Mouse (Mus musculus): ENCODE measurements around the gene Syne2. TPM values are rescaled to one million over a fixed set of nuclear protein-coding genes. Genes with fewer than 3 reads are reported as not detected.

Syne2 gene
- polyA plus RNA-seq, 1 experiment from 2014 or later = 45.9 TPM

DNA sequence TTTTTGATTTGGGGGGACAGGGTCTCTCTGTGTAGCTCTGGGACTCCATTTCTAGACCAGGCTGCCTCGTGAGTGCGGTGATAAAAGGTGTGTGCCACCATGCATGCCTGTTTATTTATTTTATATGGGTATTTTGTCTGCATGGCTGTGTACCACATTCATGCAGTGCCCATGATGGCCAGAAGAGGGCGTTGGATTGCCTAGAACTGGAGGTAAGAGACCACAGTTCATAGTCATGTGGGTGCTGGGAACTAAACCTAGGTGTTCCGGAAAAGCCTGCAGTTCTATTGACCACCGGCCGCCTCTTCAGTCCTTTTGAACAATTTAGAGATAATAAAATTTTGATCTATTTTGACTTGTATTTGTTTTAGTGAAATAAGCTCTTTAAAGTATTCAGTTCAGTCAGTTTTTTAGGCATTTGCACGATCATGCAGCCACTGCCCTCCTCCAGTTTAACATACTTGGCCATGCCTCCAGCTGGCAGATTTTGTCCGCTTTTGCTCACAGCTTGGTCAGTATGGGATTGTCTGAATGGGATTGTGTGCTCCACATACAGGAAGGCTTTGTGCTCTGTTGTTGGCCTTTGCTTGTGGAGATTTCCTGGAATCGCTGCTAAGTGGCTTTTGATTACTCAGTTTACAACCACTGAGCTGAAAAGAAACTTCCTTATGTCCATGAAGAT lies 76.5 kb downstream of the Syne2 start:
- ATAC-seq (ENCODE audit: low read depth) = peak; percentile 69; the same call in 1 of the 2 replicates
- no peaks in the 10 kb centered on the region for H3K27me3 ChIP-seq (ENCODE audit: control insufficient read depth, insufficient read depth, low read length)
- H3K27ac ChIP-seq (ENCODE audit: low read depth, low read length) = no peak overlapping the region
- H3K9ac ChIP-seq (replicated peaks; ENCODE audit: low read depth, low read length) = no peak overlapping the region
- no peaks in the 10 kb centered on the region for H3K4me1 ChIP-seq (ENCODE audit: control insufficient read depth, insufficient read depth, low read length)
- no peaks in the 10 kb centered on the region for H3K36me3 ChIP-seq (ENCODE audit: control insufficient read depth, insufficient read depth, low read length)
- 61% methylated on average over 9 of the region's 9 CpGs for WGBS
- H3K4me3 ChIP-seq (ENCODE audit: low read depth, low read length) = no peak overlapping the region
- no peaks in the 10 kb centered on the region for H3K9me3 ChIP-seq (ENCODE audit: control insufficient read depth, low read length)
- H3K4me2 ChIP-seq (ENCODE audit: low read depth, low read length) = no peak overlapping the region

DNA sequence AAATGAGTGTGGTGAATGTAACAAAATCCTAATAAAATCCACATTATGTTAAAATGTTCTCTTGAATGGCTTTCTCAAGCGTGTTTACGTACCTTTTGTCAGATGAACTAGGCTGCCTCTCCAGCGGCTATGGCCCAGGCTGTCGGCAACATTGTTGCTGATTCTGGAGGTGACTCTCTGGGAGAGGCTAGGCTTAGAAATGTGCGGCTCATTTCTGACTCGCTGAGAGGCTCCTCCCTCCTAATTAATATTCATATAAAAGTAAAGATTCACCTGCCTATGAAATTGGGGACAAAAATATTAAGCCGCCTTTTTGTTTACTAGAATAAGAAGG lies 77.0 kb downstream of the Syne2 start:
- H3K4me3 ChIP-seq (ENCODE audit: low read depth, low read length) = no peak overlapping the region
- H3K9ac ChIP-seq (replicated peaks; ENCODE audit: low read depth, low read length) = no peak overlapping the region
- H3K36me3 ChIP-seq (ENCODE audit: control insufficient read depth, insufficient read depth, low read length) = no peaks in the 10 kb centered on the region
- H3K4me2 ChIP-seq (ENCODE audit: low read depth, low read length) = no peak overlapping the region
- no peaks in the 10 kb centered on the region for H3K27me3 ChIP-seq (ENCODE audit: control insufficient read depth, insufficient read depth, low read length)
- ATAC-seq (ENCODE audit: low read depth) = peak; percentile 11; the same call in 1 of the 2 replicates
- no peak overlapping the region for H3K27ac ChIP-seq (ENCODE audit: low read depth, low read length)
- WGBS = 39% methylated on average over 7 of the region's 7 CpGs
- H3K9me3 ChIP-seq (ENCODE audit: control insufficient read depth, low read length) = no peaks in the 10 kb centered on the region
- H3K4me1 ChIP-seq (ENCODE audit: control insufficient read depth, insufficient read depth, low read length) = no peaks in the 10 kb centered on the region

DNA sequence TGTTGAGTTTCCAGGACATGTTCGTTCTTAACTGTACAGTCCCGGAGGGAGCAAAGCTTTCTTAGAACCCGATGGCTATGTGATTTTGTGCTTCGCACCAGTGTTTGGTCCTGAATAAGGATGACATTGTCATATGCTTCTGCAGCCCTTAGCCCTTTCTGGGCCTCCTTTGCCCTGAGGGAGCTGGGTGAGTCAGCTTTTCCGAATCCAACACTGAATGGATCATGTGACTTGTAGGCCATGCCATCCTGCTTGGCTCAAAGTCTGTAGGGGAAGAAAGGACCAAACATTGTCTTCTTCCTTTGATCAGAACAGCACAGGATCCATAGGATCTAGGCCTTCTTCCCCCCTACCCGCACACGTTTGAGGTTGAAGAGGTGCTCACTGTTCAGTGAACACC lies 79.9 kb downstream of the Syne2 start:
- WGBS = 91% methylated on average over 7 of the region's 7 CpGs
- Histone ChIP-seq H3K27ac (ENCODE audit: low read depth, low read length) (no peak overlapping the region), H3K4me3 (ENCODE audit: low read depth, low read length) (no peak overlapping the region), H3K9ac (replicated peaks; ENCODE audit: low read depth, low read length) (no peak overlapping the region), H3K9me3 (ENCODE audit: control insufficient read depth, low read length) (no peaks in the 10 kb centered on the region), H3K36me3 (ENCODE audit: control insufficient read depth, insufficient read depth, low read length) (no peaks in the 10 kb centered on the region), H3K4me1 (ENCODE audit: control insufficient read depth, insufficient read depth, low read length) (no peaks in the 10 kb centered on the region), H3K27me3 (ENCODE audit: control insufficient read depth, insufficient read depth, low read length) (no peaks in the 10 kb centered on the region), H3K4me2 (ENCODE audit: low read depth, low read length) (no peak overlapping the region)
- no peak for ATAC-seq (ENCODE audit: low read depth)

DNA sequence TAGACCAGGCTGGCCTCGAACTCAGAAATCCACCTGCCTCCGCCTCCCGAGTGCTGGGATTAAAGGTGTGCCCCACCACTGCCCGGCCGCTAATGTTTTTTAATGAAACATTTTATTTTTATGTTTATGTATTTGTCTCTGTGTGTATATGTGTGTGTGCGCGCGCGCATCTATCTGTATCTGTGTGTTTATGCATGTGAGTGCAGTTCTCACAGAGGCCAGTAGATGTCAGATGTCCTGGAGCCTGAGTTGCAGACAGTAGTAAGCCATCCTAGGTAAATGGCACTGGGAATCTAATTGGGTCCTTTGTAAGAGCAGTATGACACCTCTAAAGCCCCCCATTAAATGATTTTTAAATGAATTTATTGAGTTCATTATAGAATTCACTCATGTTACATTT lies 83.8 kb downstream of the Syne2 start:
- Histone ChIP-seq H3K4me2 (ENCODE audit: low read depth, low read length) (no peak overlapping the region), H3K27ac (ENCODE audit: low read depth, low read length) (no peak overlapping the region), H3K36me3 (ENCODE audit: control insufficient read depth, insufficient read depth, low read length) (peaks cover 4% of the 10 kb centered on the region; the same call in 1 of the 2 replicates), H3K27me3 (ENCODE audit: control insufficient read depth, insufficient read depth, low read length) (no peaks in the 10 kb centered on the region), H3K9me3 (ENCODE audit: control insufficient read depth, low read length) (no peaks in the 10 kb centered on the region), H3K4me1 (ENCODE audit: control insufficient read depth, insufficient read depth, low read length) (no peaks in the 10 kb centered on the region), H3K9ac (replicated peaks; ENCODE audit: low read depth, low read length) (no peak overlapping the region), H3K4me3 (ENCODE audit: low read depth, low read length) (no peak overlapping the region)
- ATAC-seq (ENCODE audit: low read depth) = no peak
- WGBS = 98% methylated on average over 9 of the region's 9 CpGs

DNA sequence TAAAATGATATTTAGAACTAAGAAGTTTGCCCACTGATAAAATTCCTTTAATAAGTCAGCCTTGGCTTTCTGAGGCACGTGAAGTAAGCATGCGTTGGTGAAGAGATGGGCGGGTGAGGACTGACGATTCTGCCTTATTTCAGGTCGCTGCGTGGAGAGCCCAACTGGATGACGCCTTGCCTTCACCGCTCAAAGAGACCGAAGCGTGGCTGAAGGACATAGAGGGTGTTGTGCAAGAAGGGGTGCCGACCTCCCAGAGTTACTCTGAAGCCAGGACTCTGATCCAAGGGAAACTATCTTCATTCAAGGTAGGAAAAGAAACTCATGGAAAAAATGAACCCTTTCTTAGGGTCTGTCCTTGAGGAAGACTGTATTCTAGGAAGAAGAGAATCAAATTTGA lies 86.1 kb downstream of the Syne2 start:
- 96% methylated on average over 11 of the region's 11 CpGs for WGBS
- no peak overlapping the region for H3K9ac ChIP-seq (replicated peaks; ENCODE audit: low read depth, low read length)
- H3K4me3 ChIP-seq (ENCODE audit: low read depth, low read length) = no peak overlapping the region
- H3K4me1 ChIP-seq (ENCODE audit: control insufficient read depth, insufficient read depth, low read length) = no peaks in the 10 kb centered on the region
- H3K27me3 ChIP-seq (ENCODE audit: control insufficient read depth, insufficient read depth, low read length) = no peaks in the 10 kb centered on the region
- no peak overlapping the region for H3K27ac ChIP-seq (ENCODE audit: low read depth, low read length)
- peaks cover 4% of the 10 kb centered on the region; the same call in 1 of the 2 replicates for H3K36me3 ChIP-seq (ENCODE audit: control insufficient read depth, insufficient read depth, low read length)
- ATAC-seq (ENCODE audit: low read depth) = no peak
- H3K4me2 ChIP-seq (ENCODE audit: low read depth, low read length) = no peak overlapping the region
- H3K9me3 ChIP-seq (ENCODE audit: control insufficient read depth, low read length) = no peaks in the 10 kb centered on the region

DNA sequence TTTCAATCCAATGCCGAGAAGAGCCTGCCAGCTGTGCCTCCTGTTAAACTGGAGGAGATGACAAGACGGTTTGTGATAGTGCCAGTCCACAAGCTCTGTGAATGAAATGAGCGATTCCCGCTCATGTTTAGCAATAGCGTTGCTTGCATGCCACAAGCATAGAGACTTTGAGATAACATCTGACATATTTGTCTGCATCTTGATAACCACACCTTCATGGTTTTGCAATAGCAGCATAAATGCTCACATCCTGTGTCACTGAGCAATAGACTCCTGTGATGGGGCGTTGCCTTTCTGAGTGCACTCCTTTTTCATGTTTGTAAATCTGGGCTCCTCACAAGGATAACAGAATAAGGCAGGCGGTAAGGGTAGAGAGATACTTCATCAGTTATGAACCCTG lies 87.4 kb downstream of the Syne2 start:
- ATAC-seq (ENCODE audit: low read depth) = no peak
- 96% methylated on average over 7 of the region's 7 CpGs for WGBS

DNA sequence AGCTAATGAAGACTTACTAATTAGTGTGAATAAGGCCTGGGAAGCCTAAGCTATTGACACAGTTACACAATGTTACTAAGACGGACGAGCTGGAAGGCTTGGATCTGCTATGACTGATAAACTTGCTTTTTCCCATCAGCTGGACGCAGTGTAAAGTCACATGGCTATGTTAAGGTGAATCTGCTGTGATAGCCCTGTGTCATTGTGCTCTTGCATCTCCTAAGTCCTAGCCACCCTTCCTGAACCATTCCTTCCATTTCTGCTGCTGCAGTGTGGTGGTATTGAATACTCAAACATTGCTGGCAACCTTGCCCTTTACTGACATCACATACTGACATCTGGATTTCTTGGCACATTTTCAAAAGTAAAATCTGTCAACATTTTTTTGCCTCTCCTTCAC lies 90.5 kb downstream of the Syne2 start:
- Histone ChIP-seq H3K9me3 (ENCODE audit: control insufficient read depth, low read length) (no peaks in the 10 kb centered on the region), H3K4me2 (ENCODE audit: low read depth, low read length) (no peak overlapping the region), H3K4me1 (ENCODE audit: control insufficient read depth, insufficient read depth, low read length) (no peaks in the 10 kb centered on the region), H3K4me3 (ENCODE audit: low read depth, low read length) (no peak overlapping the region), H3K27me3 (ENCODE audit: control insufficient read depth, insufficient read depth, low read length) (no peaks in the 10 kb centered on the region), H3K9ac (replicated peaks; ENCODE audit: low read depth, low read length) (no peak overlapping the region), H3K36me3 (ENCODE audit: control insufficient read depth, insufficient read depth, low read length) (peaks cover 17% of the 10 kb centered on the region; the same call in 1 of the 2 replicates), H3K27ac (ENCODE audit: low read depth, low read length) (no peak overlapping the region)
- no peak for ATAC-seq (ENCODE audit: low read depth)
- WGBS = 89% methylated on average over 3 of the region's 3 CpGs

More for the DNA sequence above, 87.4 kb downstream of the Syne2 start:
- H3K4me2 ChIP-seq (ENCODE audit: low read depth, low read length) = no peak overlapping the region
- H3K9me3 ChIP-seq (ENCODE audit: control insufficient read depth, low read length) = no peaks in the 10 kb centered on the region
- no peaks in the 10 kb centered on the region for H3K27me3 ChIP-seq (ENCODE audit: control insufficient read depth, insufficient read depth, low read length)
- no peaks in the 10 kb centered on the region for H3K4me1 ChIP-seq (ENCODE audit: control insufficient read depth, insufficient read depth, low read length)
- peaks cover 4% of the 10 kb centered on the region; the same call in 1 of the 2 replicates for H3K36me3 ChIP-seq (ENCODE audit: control insufficient read depth, insufficient read depth, low read length)
- H3K9ac ChIP-seq (replicated peaks; ENCODE audit: low read depth, low read length) = no peak overlapping the region
- H3K27ac ChIP-seq (ENCODE audit: low read depth, low read length) = no peak overlapping the region
- H3K4me3 ChIP-seq (ENCODE audit: low read depth, low read length) = no peak overlapping the region

DNA sequence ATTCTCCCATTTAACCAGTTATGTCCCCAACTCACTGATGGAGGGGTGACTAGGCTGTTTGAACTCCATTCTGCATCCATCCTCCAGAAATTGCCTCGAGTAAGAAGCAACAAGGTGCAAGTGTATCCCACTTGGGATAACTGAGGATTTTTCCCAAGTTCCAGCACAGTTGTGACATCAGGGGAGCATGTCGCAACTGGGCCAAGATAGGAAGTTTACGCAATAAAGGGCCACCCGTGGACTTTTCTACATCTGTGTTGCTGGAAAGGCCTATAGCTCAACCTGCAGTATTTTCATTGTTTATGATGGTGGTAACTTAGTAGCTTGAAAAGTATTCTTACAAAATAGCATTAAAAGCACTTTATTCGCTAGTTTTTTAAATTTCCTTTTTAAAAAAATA lies 97.8 kb downstream of the Syne2 start:
- Histone ChIP-seq H3K4me2 (ENCODE audit: low read depth, low read length) (no peak overlapping the region), H3K4me1 (ENCODE audit: control insufficient read depth, insufficient read depth, low read length) (no peaks in the 10 kb centered on the region), H3K9me3 (ENCODE audit: control insufficient read depth, low read length) (no peaks in the 10 kb centered on the region), H3K9ac (replicated peaks; ENCODE audit: low read depth, low read length) (no peak overlapping the region), H3K27ac (ENCODE audit: low read depth, low read length) (no peak overlapping the region), H3K36me3 (ENCODE audit: control insufficient read depth, insufficient read depth, low read length) (peaks cover 31% of the 10 kb centered on the region; the same call in 1 of the 2 replicates), H3K27me3 (ENCODE audit: control insufficient read depth, insufficient read depth, low read length) (no peaks in the 10 kb centered on the region), H3K4me3 (ENCODE audit: low read depth, low read length) (no peak overlapping the region)
- ATAC-seq (ENCODE audit: low read depth) = no peak
- WGBS = 88% methylated on average over 5 of the region's 5 CpGs

DNA sequence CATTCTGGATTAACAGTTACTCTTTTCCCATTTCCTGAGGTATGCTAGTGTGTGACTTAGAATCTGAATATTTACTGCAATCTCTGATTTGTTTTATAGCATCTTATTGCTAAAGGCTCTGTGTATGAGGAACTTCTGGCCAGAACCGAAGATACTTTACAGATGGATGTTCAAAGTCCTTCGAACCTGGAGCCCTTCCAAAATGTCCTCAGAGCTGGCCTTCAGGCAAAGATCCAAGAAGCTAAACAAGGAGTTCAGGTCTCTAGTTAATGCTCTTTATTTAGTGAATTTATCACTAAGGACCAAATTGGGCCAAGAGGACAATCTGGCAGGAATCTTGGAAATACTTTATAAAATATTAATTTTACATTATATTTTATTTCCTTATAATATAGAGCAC lies 100.5 kb downstream of the Syne2 start:
- no peak overlapping the region for H3K9ac ChIP-seq (replicated peaks; ENCODE audit: low read depth, low read length)
- peaks cover 20% of the 10 kb centered on the region; the same call in 1 of the 2 replicates for H3K36me3 ChIP-seq (ENCODE audit: control insufficient read depth, insufficient read depth, low read length)
- no peak overlapping the region for H3K4me3 ChIP-seq (ENCODE audit: low read depth, low read length)
- H3K27me3 ChIP-seq (ENCODE audit: control insufficient read depth, insufficient read depth, low read length) = no peaks in the 10 kb centered on the region
- 85% methylated on average over 2 of the region's 2 CpGs for WGBS
- H3K9me3 ChIP-seq (ENCODE audit: control insufficient read depth, low read length) = no peaks in the 10 kb centered on the region
- H3K4me2 ChIP-seq (ENCODE audit: low read depth, low read length) = no peak overlapping the region
- H3K27ac ChIP-seq (ENCODE audit: low read depth, low read length) = no peak overlapping the region
- no peak for ATAC-seq (ENCODE audit: low read depth)
- H3K4me1 ChIP-seq (ENCODE audit: control insufficient read depth, insufficient read depth, low read length) = no peaks in the 10 kb centered on the region
